Mouse (Mus musculus) layer of hippocampus, postnatal 36 days (tissue): ENCODE data around the gene Ctnna2. TPM values are rescaled to one million over a fixed set of nuclear protein-coding genes. Genes with fewer than 3 reads are reported as not detected.

Source experiments
- DNase-seq, 2 experiments: peaks; one replicate each; pipeline ENCODE4 v3.0.0; 2022
- total RNA-seq, 2 experiments: library from RNA; stranded (reverse); gene quantifications; 2 replicates each; pipeline ENCODE4 v1.2.3; 2021

Ctnna2 gene
- total RNA-seq, 2 experiments from 2014 or later: 90.4 to 91.9 TPM

DNA sequence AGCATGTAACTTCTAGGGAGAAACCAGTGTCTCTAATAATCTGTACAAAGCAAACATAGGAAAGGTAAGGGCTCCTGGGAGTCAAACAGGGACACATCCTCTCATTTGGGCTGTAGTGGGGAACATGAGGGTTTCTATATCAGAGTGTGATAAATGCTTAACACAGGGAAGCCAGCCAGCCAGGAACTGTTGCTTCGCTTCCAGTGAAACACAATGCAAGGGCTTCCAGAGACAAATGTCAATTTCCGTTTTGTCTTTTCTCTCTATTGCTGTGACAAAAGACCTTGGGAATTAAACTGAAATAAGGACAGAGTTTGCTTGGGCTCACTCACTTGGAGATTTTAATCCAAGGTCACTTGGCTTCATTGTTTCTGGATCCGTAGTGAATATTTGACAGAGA, 162.4 kb downstream of the Ctnna2 start:
- DNase-seq: no peak

DNA sequence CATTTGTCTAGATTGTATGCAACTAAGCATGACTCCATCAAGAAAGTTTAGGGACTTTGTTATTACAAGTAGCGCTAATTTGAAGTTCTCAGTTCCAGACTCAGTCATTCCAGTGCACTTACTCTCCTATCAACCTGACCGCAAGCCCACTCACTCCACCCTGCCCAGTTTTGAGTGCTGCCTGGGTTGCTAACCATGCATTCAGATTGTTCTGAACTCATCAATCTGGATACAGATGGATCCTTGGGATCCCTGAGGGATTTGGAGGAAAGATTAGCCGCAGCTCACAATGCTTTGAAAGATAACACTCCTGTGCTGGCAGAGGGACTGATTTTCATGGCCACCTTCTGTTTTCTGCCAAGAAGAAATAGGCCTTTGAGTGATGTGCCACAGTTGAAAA, 168.5 kb downstream of the Ctnna2 start:
- DNase-seq: no peak

DNA sequence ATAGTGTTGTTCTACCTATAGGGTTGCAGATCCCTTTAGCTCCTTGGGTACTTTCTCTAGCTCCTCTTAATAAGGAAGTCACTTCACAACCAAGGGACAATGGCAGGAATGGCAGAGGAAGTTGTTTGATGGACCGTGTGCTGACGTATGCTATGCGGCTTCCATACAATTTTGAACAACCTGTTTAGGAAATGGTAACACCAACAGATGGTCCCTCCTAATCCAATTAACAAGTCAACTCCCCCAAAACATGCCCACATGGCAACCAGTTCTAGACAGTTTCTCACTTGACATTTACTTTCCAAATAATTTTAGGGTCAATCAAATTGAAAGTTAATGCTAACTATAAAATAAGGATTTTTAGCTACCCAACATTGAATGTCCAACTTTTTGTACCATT, 176.9 kb downstream of the Ctnna2 start:
- DNase-seq: no peak

DNA sequence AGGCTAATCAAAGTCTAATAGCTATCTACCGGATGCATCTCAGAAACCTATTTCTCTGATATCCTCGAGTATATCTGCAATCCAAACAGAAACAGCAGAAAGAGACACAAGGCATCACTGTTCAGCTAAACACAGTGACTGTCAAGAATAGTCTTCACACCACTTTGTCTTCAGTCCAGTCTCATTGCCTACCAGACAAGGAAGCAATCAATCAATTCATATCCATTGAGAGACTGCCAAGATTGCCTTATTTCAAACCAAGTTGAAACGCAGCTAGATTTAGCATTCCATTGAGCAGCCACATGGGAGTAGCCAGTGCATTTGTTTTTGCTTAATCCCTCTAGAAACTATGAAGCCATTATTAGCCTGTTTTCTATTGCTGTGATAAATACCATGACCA, 196.2 kb downstream of the Ctnna2 start:
- DNase-seq: no peak

DNA sequence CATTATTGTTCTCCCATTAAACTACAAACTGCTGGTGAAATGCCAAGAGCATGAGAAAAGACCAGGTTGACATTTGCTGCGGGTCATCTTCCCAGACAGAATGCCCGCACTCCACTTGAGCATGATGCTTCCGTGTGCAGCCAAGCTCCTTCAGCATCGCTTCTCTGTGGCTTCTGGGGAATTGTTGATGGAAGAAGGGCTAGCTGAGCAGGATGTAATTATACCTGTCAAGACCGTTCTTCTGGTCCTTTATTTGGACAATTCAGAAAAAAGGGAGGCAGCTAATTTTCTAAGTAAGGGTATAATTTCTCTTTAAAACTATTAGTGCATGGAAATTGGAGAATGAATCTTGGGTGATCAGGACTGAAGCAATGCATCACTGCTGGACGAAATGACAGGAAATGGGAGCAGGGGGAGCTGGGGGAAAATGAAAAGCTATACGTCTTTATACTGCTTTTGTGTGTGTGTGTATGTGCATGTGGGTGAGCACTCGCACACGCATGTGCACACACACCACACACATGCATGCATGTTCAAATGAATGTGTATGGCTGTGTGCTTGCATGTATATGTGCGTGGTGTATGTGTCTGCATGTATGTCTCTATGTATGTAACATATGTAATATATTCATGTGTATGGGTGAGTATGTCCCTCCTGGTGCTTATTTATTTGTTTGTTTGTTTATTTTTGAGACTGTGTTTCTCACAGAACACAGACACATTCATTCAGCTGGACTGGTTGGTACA, 211.0 kb downstream of the Ctnna2 start:
- no peak for DNase-seq

DNA sequence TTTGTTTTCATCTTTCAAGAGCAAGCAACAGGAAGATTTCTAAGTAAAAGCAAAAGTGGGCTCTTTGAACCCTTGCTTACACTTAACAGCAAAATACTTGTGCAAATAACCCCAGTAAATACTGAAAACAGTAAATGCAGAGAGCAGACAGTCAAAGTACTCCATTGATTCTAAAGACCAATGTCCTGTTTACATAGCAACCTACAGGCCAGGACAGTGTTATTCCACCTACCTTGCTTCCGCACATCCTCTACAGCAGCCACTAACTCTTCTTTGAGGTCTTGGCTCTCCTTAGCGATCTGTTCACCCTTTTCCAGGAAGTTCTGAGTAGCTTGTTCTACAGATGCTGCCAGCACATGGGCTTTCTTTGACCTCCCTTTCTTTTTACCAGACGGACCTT, 221.3 kb downstream of the Ctnna2 start:
- no peak for DNase-seq

DNA sequence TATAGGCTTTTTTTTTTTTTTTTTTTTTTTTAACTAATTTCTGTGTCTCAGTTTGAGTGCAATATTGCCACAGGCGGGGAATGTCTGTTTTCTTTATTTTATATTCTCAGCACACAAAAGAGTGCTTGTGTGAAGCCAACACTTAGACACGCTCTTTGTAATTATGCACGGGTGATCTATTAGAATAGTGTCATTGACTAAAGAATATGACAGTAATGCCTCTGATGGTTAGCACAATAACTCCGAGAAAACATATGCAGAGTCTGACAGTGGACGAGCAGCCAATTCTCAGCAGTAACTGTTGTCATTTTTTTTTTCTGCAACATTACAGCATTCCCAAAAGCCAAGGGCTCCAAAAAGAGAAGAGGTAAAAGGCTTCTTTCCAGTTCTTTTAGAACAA, 234.1 kb downstream of the Ctnna2 start:
- DNase-seq: no peak

DNA sequence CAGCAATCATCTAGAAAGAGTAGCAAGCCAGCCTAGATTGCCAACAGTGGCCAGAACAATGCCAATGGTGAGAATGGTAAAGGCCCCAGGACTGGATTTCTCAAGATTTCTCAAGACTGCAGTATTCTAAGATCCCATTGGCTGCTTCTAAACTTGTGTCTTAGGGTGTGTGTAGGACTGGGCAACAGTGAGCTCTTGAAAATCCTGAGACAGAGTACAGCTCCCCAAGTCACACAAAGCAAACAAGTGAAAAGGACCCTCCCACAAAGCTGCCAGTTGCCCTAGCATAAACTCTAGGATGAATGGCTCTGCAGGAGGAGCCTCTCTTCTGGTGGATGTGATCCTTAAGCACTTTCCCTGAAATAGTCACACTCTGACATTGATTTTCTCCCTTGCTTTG, 235.8 kb downstream of the Ctnna2 start:
- no peak for DNase-seq

DNA sequence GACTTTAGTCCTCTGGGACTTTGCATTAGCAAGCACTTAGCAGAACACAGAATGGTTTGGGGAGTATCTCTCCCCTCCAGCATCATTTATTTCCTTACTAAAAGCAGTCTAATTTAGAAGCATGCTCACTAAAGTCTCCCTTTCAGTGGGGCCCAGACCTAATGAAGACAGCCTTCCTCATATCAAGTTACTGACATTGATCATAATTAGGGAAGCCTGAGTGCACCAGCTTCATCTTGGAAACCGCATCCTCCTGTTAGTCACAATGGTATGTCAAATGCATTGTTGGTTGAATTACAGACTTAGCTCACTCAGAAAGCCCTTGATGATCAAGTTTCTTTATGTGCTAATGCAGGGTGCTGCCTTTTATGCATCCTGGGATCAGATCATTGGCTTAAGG, 236.5 kb downstream of the Ctnna2 start:
- no peak for DNase-seq

DNA sequence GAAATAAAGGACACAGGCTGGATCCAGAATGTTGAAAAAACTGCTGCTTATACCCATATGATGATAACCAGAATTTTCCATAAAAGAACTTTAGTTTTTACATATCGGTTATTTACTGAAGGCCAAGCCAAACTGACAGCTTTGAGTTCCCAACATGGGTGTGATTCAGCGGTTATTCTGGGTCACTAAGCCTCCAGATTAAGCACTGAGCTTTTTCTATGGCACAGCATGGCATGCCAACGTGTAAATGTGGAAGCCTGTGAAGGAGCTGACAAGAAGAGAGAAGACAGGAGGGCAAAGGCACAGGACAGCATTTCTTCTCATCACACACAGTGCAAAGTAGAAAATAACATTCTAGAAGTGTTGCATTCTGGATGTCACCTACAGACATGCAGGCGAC, 240.9 kb downstream of the Ctnna2 start:
- DNase-seq: no peak

DNA sequence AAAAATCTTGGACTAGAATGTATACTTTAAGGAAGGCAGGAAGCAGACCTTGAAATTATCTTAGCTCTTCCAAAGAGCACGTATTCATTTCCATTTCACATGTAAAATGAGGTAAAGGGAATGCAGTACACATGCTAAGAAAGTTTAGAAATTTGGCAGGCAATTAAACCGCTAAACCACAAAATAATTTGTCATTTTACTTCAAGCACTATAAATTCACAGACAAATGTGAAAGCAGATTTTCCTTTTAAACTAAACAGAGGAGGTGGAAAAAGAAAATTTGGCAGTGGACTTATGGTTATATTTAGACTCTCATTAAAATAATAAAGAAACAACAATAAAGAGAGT, 254.6 kb downstream of the Ctnna2 start:
- no peak for DNase-seq

DNA sequence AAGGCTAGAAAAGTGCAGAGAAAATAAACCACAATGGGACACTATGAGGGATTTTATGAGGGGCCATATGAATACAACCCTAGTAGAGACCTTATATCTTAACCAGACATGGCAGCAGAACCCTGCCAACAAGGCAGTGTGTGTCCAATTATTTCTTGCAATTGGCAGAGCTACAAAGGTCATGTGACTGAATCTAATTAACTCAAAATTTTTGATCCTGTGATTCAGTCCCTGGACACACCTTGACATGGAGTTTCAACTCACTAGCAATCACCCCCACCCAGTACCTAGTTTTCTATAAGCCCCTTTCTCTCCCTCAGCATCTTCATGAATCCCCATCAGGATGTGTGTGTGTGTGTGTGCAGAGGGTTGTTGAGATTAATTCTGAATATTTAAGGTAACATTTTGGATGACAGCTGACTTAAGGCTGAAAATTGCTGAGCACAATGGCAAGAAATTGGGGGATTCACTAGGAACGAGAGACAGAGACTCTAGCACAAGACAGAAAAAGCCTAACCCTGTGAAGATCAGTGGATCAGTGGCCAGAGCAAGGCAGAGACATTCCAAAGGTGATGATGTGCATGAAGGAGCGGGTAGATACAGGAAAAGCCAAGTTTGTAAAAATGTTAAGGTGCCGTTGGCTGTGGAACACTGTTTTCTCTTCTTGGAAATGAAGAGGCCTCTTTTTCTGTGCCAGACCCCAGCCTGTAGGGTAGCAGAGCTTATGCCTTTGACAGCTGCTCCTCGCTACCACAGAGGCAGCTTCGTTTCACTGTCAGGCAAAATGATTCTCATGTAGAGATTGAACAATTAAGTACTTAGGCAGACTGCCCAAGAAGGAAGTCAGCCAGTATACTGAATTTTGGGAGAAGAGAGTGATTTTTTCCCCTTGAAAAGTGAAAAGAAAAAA, 255.2 kb downstream of the Ctnna2 start:
- DNase-seq: peak; percentile 17 to 21

DNA sequence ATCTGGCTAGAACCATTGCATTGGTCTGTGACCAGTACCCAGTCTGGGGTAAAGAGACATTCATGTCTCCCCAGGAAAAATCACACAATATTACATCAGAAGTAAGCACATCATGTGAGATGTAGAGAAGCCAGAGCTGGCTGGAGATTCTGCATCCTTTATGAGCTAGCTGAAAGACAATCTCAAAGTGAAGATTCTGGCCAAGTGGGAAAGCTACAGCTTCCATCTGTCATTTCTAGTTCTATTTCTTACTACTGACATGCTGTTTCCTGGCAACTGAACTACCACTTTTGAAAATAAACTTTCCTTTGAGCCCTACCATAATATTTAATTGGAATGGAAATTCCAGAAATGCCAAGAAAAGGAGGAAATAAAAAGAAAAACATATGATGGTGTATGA, 285.4 kb downstream of the Ctnna2 start:
- no peak for DNase-seq

DNA sequence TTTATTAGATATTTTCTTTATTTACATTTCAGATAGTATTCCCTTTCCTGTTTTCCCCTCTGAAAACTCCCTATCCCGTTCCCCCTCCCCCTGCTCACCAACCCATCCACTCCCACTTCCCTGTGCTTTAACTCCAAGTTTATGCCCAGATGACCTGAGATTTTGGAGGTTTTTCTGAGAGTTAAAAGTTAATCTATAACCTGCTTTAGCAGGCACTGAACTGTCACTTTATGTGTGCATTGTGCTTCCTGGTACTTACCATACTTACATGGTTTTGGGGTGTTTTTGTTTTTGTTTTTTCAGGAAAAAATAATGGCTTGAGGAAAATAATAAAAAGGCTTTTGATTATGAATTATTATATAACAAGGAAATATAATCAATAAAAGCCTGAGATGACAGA, 292.3 kb downstream of the Ctnna2 start:
- no peak for DNase-seq

DNA sequence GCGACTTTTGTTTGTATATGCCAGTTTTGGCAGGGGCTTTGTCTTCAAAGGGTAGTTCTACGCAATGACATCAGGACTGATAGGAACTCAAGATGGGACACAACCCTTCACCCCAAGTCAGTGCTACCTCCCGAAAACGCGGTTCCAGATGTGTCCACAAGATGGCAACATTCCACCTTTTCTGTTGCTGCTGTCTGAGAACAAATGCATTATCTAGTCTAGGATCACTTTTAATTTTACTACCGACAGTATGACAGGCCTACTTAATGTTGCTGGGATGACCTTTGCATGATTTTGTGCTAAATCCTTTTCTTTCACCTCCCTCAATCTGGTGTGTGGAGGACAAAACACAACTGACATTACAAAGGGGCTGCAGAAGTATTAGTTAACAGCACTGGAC, 329.4 kb downstream of the Ctnna2 start:
- DNase-seq: peak; percentile 49 to 53

DNA sequence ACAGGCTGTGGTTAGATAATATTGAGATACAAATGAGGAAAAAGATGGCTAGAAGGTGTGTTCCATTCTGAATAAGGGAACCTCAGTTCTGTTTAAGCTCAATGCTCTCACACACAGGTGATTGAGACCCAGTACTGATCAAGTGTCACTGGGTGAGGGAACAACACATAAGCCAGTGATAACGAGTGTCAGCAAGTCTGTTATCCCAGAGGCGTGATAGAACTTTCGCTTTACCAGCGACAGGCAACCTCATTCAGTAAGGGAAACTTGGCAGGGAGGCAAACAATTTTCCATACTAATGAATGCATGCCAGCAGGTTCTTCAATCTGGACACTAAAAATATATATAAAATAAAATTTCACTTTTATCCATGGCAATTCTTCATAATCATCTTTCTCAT, 334.9 kb downstream of the Ctnna2 start:
- DNase-seq: no peak

DNA sequence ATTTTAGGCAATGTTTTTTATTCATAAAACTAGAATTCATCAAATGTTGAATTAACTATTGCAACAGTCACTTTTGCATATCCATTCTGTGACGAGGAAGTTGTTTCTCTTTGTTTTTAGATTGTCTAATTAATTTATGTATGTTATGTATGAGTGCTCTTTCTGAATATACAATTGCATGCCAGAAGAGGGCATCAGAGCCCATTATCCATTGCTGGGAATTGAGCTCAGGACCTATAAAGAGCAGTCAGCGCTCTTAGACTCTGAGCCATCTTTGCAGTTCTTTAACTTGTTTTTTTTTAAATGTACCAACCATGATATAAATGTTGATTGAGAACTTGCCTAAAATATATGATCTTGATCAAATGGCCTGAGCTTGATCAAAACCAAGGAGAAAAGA, 340.7 kb downstream of the Ctnna2 start:
- no peak for DNase-seq

DNA sequence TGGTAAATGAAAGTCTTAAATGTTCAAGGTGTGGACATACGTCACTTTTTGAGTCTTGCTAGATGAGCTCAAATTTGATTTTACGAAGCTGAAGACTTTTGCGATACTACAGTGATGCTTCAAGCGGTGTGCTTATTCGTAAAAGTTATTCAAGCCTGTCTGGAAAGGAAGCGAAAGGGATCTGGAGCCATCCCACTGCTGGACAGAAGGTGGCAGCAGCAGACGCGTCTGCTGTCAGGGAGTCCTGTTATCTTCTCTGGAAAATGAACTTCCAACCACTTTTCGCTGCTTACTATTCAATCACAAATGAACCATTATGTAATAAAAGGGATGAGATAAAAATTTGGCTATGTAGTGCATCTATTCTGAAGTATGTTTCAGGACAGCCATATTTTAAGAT, 345.5 kb downstream of the Ctnna2 start:
- DNase-seq: peak; percentile 48 to 72

DNA sequence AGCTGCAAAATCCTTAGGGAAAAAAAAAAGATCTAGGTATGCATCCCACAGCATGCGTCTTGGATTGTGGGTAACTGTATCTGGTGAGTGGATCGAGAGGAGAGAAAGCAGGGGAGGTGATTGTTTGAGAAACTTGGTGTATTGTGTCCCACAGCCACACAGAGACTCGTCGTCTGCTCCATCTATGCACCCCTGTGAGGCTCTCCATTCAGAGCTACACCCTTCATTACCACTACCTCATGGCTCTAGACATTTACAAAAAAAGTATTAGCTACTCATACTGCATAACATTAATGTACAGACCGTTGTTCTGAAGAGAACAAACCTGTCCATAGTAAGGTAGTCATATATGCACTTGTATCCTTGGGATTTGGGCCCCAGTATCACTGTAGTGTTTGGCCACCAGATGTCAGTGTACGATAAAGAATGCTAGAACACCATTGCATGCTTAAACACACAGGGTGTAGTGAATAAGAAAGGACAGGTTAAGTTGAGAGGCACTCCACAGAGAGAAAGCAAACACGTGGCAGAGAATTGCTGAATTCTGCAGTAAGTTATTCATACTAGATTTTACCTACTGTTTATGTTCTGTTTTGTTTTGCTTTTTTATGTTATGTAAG, 350.8 kb downstream of the Ctnna2 start:
- peak in 1 of 2 experiments; percentile 18 for DNase-seq

DNA sequence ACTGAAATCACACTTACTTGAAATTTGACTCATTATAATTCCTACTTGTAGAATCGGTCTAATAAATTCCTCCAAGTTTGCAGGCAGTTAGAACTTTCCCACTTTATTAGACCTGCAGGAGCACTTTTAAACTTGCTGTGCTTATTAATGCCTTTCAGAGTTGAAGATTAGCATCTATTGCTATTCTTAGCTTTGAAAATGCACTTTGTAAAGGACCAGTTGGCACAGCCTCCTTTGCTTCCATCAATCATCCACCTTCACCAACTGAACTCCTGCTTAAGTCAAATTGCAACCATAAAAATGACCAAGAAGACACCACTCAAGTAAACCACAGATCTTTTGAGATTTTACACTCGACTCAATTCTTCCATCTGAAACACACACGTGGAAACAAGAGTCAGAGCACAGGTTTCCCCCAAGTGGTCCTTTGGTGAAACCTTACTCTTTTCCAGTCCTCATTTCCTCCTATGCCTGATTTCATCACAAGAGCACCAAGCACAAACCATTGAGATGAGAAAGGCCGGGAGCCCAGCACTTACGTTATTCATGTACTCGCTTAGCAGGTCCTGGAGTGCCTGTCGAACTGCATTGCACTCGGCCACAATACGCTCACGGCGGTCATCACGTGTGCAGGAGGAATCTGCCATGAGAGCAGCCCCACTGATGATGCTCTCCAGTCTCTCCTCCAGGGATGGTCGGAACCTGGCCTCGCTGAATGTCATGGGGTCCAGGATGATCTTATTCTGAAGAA, 374.7 kb downstream of the Ctnna2 start:
- DNase-seq: no peak

DNA sequence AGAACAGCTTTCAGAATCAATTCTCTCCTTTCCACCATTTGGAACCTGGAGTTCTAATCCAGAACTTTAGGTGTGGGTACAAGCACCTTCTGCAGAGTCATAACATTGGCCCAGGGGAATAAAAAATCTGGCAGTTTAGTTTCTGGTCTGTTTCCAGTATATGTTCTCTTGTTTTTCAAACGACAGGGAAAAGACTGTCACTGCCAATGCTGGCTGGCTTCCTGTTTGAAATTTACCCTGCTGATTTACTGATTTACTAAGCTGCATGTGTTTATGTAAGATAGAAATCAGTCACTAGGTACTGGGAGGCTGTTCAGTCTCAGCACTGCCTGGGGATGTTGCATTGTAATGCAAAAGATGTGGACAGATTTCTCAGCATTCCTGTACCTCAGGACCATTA, 375.6 kb downstream of the Ctnna2 start:
- DNase-seq: no peak

DNA sequence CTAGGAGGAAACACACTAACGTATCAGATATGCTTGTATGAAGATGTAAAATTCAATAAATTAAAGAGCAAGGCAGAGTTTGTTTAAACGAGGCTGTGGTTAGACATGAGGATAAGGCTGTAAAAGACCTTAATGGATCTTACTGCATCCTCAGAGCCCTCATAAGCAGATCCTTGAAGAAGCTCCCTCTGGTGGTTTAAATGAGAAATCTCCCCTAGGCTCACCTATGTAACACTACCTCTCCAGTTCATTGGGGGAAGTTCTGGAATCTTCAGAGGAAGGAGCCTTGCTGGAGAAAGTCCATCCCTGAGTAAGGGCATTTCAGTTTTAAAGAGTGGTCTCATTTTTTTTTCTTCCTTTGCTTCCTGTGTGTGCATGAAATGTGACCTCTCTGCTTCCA, 380.3 kb downstream of the Ctnna2 start:
- no peak for DNase-seq

DNA sequence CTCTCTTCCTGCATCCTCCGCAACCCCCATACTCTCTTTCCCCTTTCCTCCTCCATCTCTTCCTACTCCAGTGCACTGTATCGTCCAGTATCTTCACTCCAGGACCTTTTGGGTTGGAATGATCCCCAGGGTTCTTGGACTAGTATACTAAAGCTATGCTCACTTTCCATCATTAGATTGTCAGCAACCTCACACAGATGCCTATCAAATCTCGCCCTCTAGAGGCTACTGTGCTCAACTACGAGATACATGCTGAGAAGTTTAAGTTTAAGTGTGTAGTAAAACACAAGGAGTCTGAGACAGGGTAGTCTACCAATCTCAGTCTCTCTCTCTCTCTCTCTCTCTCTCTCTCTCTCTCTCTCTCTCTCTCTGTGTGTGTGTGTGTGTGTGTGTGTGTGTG, 396.9 kb downstream of the Ctnna2 start:
- DNase-seq: no peak
